Mouse (Mus musculus): ENCODE data around the gene Fgfr2. TPM values are rescaled to one million over a fixed set of nuclear protein-coding genes. Genes with fewer than 3 reads are reported as not detected.
A peak's percentile ranks its signal among the peaks of the same experiment; 100 is the strongest.

The Fgfr2 gene
- polyA plus RNA-seq, 1 experiment from 2014 or later = 81.1 TPM

DNA sequence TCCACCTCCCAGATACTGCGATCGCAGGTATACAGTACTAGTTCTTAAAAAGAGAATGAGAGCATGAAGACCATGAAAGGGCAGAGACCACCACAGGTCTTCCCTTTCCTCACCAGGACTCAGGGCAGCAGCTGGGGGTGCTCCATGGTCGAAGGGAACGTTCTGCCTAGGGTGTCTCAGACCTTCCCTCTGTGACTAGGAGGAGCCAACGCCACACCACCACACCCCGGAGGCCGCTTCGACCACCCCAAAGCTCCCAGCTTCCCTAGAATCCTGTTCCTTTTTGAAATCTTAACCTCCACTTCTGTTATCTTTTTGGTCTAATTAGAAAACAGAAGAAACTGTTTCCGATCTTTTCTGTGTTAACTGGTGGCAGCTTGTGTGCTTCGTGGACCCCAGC, 347.2 kb downstream of the Fgfr2 start:
- Histone ChIP-seq H3K27me3 (no peaks in the 10 kb centered on the region), H3K27ac (no peak overlapping the region), H3K36me3 (peaks cover 39% of the 10 kb centered on the region), H3K4me3 (no peak overlapping the region), H3K9ac (no peak overlapping the region), H3K9me3 (replicated peaks) (no peaks in the 10 kb centered on the region), H3K4me1 (peaks cover 15% of the 10 kb centered on the region), H3K4me2 (replicated peaks) (no peak overlapping the region)
- no peak for ATAC-seq (ENCODE audit: low FRiP score)
- 96% methylated on average over 10 of the region's 10 CpGs for WGBS

GRCm38 (mm10) chr7:132775333-132775732, 347.8 kb downstream of the Fgfr2 start:
- peaks cover 9% of the 10 kb centered on the region for H3K4me1 ChIP-seq
- H3K4me3 ChIP-seq = no peak overlapping the region
- no peak overlapping the region for H3K4me2 ChIP-seq (replicated peaks)
- H3K27ac ChIP-seq = no peak overlapping the region
- peaks cover 42% of the 10 kb centered on the region for H3K36me3 ChIP-seq
- H3K9me3 ChIP-seq (replicated peaks) = no peaks in the 10 kb centered on the region
- H3K27me3 ChIP-seq = no peaks in the 10 kb centered on the region
- H3K9ac ChIP-seq = no peak overlapping the region
- 86% methylated on average over 5 of the region's 5 CpGs for WGBS
- ATAC-seq (ENCODE audit: low FRiP score) = no peak

GRCm38 (mm10) chr7:132773011-132773705, 350.0 kb downstream of the Fgfr2 start:
- Histone ChIP-seq H3K9ac (no peak overlapping the region), H3K9me3 (replicated peaks) (no peaks in the 10 kb centered on the region), H3K4me2 (replicated peaks) (no peak overlapping the region), H3K4me1 (peaks cover under 1% of the 10 kb centered on the region), H3K27ac (no peak overlapping the region), H3K27me3 (no peaks in the 10 kb centered on the region), H3K36me3 (peaks cover 37% of the 10 kb centered on the region), H3K4me3 (no peak overlapping the region)
- 89% methylated on average over 7 of the region's 7 CpGs for WGBS
- no peak for ATAC-seq (ENCODE audit: low FRiP score)

GRCm38 (mm10) chr7:132772440-132772839, 350.7 kb downstream of the Fgfr2 start:
- Histone ChIP-seq H3K27me3 (no peaks in the 10 kb centered on the region), H3K9ac (no peak overlapping the region), H3K27ac (no peak overlapping the region), H3K4me3 (no peak overlapping the region), H3K36me3 (peaks cover 30% of the 10 kb centered on the region), H3K4me2 (replicated peaks) (no peak overlapping the region), H3K9me3 (replicated peaks) (no peaks in the 10 kb centered on the region), H3K4me1 (peaks cover 7% of the 10 kb centered on the region)
- WGBS = 87% methylated on average over 5 of the region's 5 CpGs
- no peak for ATAC-seq (ENCODE audit: low FRiP score)

DNA sequence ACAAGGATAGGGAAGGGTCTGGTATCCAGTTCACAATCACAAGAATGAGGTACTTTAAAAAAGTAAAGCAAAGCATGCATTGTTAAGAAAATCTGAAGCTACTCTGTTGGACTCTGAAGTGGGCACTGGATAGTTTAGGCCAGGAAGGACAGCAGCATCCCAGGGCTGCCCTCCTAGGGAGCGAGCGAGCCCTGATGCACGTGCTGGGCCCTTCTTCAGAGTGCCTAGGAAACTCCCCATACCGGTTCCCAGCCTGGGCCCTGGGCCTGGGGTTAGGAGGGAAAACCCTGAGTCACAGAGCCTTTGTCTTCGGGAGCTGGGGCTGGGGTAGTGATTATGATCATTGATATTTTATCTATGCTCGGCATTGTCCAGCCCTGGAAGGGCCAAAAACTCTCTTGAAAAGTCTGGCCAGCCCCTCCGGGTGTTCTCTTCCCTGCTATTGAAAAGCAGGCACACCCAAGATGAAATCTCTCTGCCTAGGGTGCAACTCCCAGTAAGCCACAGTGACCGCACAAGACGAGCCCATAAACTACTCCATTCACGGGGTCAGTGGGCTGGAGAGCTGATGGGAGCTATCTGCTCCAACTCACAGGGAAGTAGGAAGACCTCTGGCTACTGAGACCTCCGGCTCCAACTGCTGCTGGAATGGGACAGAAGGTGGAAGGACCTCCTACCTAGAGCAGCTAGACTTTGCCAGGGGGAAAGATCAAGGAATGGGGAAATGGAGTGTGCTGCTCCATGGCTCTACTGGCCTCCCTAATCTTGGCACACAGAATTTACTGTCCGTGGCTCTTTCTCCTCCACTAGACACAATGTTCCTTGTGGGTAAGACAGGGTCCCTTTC, 354.4 kb downstream of the Fgfr2 start:
- Histone ChIP-seq H3K36me3 (0 out of 2 replicates have a peak, but pooled peaks cover 12% of the 10 kb centered on the region), H3K4me2 (replicated peaks) (no peak overlapping the region), H3K4me1 (peaks cover 22% of the 10 kb centered on the region), H3K27ac (no peak overlapping the region), H3K9ac (no peak overlapping the region), H3K27me3 (no peaks in the 10 kb centered on the region), H3K4me3 (no peak overlapping the region), H3K9me3 (replicated peaks) (no peaks in the 10 kb centered on the region)
- 81% methylated on average over 12 of the region's 12 CpGs for WGBS
- no peak for ATAC-seq (ENCODE audit: low FRiP score)

DNA sequence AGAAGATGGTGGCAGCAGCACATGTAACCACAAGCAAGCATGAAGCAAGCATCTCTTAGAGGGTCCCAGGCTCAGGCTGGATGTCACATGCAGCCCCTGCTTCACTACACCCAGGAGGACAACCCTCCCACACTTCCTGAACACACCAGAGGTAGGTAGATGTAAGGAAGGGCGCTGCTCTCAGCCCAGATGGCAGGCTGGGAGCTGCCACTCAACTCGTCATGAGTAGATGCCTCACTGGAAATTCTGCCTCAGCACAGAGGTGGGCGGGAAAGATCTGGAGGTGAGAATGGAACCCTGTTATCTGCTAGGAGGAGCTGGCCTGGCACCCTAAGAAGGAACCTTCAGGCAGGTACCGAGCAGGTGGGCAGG, 355.2 kb downstream of the Fgfr2 start:
- WGBS = 81% methylated on average over 4 of the region's 4 CpGs
- no peaks in the 10 kb centered on the region for H3K27me3 ChIP-seq
- ATAC-seq (ENCODE audit: low FRiP score) = 0 out of 2 replicates have a peak, but pooled peaks have one; percentile 38
- no peaks in the 10 kb centered on the region for H3K9me3 ChIP-seq (replicated peaks)
- H3K36me3 ChIP-seq = 0 out of 2 replicates have a peak, but pooled peaks cover 12% of the 10 kb centered on the region
- peaks cover 22% of the 10 kb centered on the region for H3K4me1 ChIP-seq
- peak overlapping the region; percentile 69 for H3K27ac ChIP-seq
- H3K9ac ChIP-seq = no peak overlapping the region
- H3K4me2 ChIP-seq (replicated peaks) = no peak overlapping the region
- H3K4me3 ChIP-seq = no peak overlapping the region

GRCm38 (mm10) chr7:132767233-132767998, 355.7 kb downstream of the Fgfr2 start:
- Histone ChIP-seq H3K36me3 (0 out of 2 replicates have a peak, but pooled peaks cover 12% of the 10 kb centered on the region), H3K4me1 (peaks cover 22% of the 10 kb centered on the region), H3K27me3 (no peaks in the 10 kb centered on the region), H3K9me3 (replicated peaks) (no peaks in the 10 kb centered on the region), H3K27ac (peak overlapping the region; percentile 69), H3K9ac (no peak overlapping the region), H3K4me2 (replicated peaks) (no peak overlapping the region), H3K4me3 (no peak overlapping the region)
- peak; percentile 67; the same call in 1 of the 2 replicates for ATAC-seq (ENCODE audit: low FRiP score)
- 42% methylated on average over 12 of the region's 12 CpGs for WGBS

GRCm38 (mm10) chr7:132766235-132766871, 356.8 kb downstream of the Fgfr2 start:
- no peak for ATAC-seq (ENCODE audit: low FRiP score)
- Histone ChIP-seq H3K36me3 (0 out of 2 replicates have a peak, but pooled peaks cover 12% of the 10 kb centered on the region), H3K4me3 (no peak overlapping the region), H3K4me1 (peaks cover 22% of the 10 kb centered on the region), H3K9me3 (replicated peaks) (no peaks in the 10 kb centered on the region), H3K9ac (no peak overlapping the region), H3K27ac (no peak overlapping the region), H3K4me2 (replicated peaks) (no peak overlapping the region), H3K27me3 (no peaks in the 10 kb centered on the region)
- WGBS = 88% methylated on average over 11 of the region's 11 CpGs

GRCm38 (mm10) chr7:132765629-132766186, 357.4 kb downstream of the Fgfr2 start:
- Histone ChIP-seq H3K27ac (no peak overlapping the region), H3K9ac (no peak overlapping the region), H3K4me3 (no peak overlapping the region), H3K27me3 (no peaks in the 10 kb centered on the region), H3K36me3 (0 out of 2 replicates have a peak, but pooled peaks cover 11% of the 10 kb centered on the region), H3K9me3 (replicated peaks) (no peaks in the 10 kb centered on the region), H3K4me1 (peaks cover 22% of the 10 kb centered on the region), H3K4me2 (replicated peaks) (no peak overlapping the region)
- WGBS = 88% methylated on average over 3 of the region's 3 CpGs
- no peak for ATAC-seq (ENCODE audit: low FRiP score)

- ATAC-seq (ENCODE audit: low FRiP score) = no peak
These were observed 358.2 kb downstream of the Fgfr2 start for GRCm38 (mm10) chr7:132764896-132765491.

DNA sequence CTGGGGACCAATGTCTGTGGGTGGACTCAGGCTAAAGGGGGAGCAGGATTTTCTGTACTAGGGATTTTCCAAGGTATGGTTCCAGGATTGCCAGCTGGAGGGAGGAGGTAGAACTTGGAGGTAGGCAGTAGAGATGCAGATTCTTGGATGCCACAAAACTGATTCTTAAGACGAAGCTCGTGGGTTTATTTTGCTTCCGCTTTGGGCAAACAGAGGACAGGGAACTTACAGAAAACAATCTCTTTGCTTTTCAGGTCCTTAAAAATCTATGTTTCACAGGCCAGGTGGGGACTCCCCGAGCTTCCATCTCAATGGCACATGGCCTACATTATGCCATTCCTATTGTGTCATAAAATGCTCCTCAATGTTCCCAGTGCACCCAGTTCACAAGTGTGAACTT, 358.8 kb downstream of the Fgfr2 start:
- H3K4me1 ChIP-seq = peaks cover 27% of the 10 kb centered on the region
- ATAC-seq (ENCODE audit: low FRiP score) = no peak
- no peak overlapping the region for H3K9ac ChIP-seq
- H3K4me2 ChIP-seq (replicated peaks) = no peak overlapping the region
- 96% methylated on average over 4 of the region's 4 CpGs for WGBS
- H3K4me3 ChIP-seq = no peak overlapping the region
- H3K27ac ChIP-seq = no peak overlapping the region
- H3K9me3 ChIP-seq (replicated peaks) = no peaks in the 10 kb centered on the region
- H3K27me3 ChIP-seq = no peaks in the 10 kb centered on the region
- H3K36me3 ChIP-seq = peaks cover 17% of the 10 kb centered on the region

More at GRCm38 (mm10) chr7:132764896-132765491, 358.2 kb downstream of the Fgfr2 start:
- Histone ChIP-seq H3K4me3 (no peak overlapping the region), H3K9ac (no peak overlapping the region), H3K27me3 (no peaks in the 10 kb centered on the region), H3K9me3 (replicated peaks) (no peaks in the 10 kb centered on the region), H3K4me2 (replicated peaks) (no peak overlapping the region), H3K4me1 (peaks cover 27% of the 10 kb centered on the region), H3K36me3 (0 out of 2 replicates have a peak, but pooled peaks cover 14% of the 10 kb centered on the region), H3K27ac (no peak overlapping the region)
- 86% methylated on average over 4 of the region's 4 CpGs for WGBS

Data from hindbrain, embryonic 12.5 days (tissue).